22 mouse cellular contexts compared by ENCODE assay signal in the genomic region with DNA sequence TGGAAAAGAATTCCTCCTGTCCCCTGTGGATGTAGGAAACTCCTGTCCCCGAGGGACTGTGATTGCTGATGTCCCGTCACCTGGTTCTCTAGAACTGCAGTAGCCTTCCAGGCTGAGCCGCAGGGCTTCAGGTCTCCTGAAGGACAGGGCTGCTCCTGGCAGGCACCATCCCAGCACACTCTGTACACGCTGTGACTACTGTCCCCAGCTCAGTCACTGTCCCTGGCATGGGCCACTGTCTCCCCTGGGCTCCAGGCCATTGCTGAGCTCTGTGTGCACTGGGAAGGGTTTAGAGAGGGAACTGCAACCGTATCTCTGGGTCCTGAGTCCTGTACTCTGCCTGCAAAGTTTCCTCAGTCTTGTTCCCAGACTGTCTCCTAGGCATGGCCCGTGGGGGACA. TPM values are rescaled to one million over a fixed set of nuclear protein-coding genes. Genes with fewer than 3 reads are reported as not detected.
DNase-seq lines count a peak whose midpoint lies in the region; ATAC-seq and TF ChIP-seq lines count a peak whose summit lies in the region.
"Had no signal": no experiment of that assay in that cellular context is flagged by ENCODE, and none has a peak within 500 bp of the region (broad histone marks: within the 10 kb centered on the region; RNA-seq: fewer than 3 reads in every experiment).

No protein-coding gene starts in this region.

- peaks cover 17% of the 10 kb centered on the region for H3K36me3 ChIP-seq in kidney, embryonic 16.5 days (ENCODE audit: insufficient read depth, low read length)
- H3K36me3 ChIP-seq in thymus, adult 2 months (ENCODE audit: control insufficient read depth, insufficient read depth, low read length): no peaks in the 10 kb centered on the region

- no peak; the same call in 1 of the 2 replicates for ATAC-seq in kidney, embryonic 16.5 days (ENCODE audit: low FRiP score, low TSS enrichment)
- no peak for ATAC-seq in erythroid progenitor cell, adult 5-6 weeks (replicated peaks; ENCODE audit: low FRiP score, poor library complexity, severe bottlenecking)
- ATAC-seq: hindbrain, embryonic 16.5 days; midbrain, embryonic 16.5 days had no signal

- peak overlapping the region; percentile 82 for H3K27ac ChIP-seq in gastrocnemius, adult 2 months
- no peak overlapping the region for H3K27ac ChIP-seq in kidney, embryonic 16.5 days (ENCODE audit: low read length)
- H3K27ac ChIP-seq in thymus, adult 2 months (ENCODE audit: control insufficient read depth, insufficient read depth, low read length): no peak overlapping the region
- H3K27ac ChIP-seq: heart, embryonic 15.5 days; stomach, postnatal 0 days had no signal

- TF ChIP-seq POLR2A in thymus, adult 2 months (IDR thresholded peaks at IDR 0.05; ENCODE audit: control insufficient read depth, extremely low read depth, insufficient read depth, low read length, poor library complexity): no peak

- H3K4me3 ChIP-seq in gastrocnemius, adult 2 months: no peak overlapping the region
- no peak overlapping the region for H3K4me3 ChIP-seq in kidney, embryonic 16.5 days (ENCODE audit: low read length)
- no peak overlapping the region for H3K4me3 ChIP-seq in thymus, adult 2 months (ENCODE audit: control insufficient read depth, insufficient read depth, low read length)
- H3K4me3 ChIP-seq: heart, embryonic 15.5 days had no signal

- 92% methylated on average over 6 of the region's 6 CpGs for WGBS in kidney, embryonic 16.5 days
- 96% methylated on average over 6 of the region's 6 CpGs for WGBS in thymus, adult 2 months

- no peak overlapping the region for H3K4me2 ChIP-seq in kidney, embryonic 16.5 days (replicated peaks; ENCODE audit: low read depth, low read length)
- H3K4me2 ChIP-seq: heart, embryonic 15.5 days had no signal

- intact Hi-C loops in gastrocnemius, adult 2 months (cut with DNase I): no loop called here

- no peaks in the 10 kb centered on the region for H3K9me3 ChIP-seq in kidney, embryonic 16.5 days (ENCODE audit: low read length)
- H3K9me3 ChIP-seq: heart, embryonic 15.5 days had no signal

- peak; percentile 91 for DNase-seq in gastrocnemius, adult 2 months
- DNase-seq in gastrocnemius, postnatal 10 days: no peak
- no peak for DNase-seq in kidney, postnatal 25 days
- DNase-seq in gastrocnemius, postnatal 25 days: peak; percentile 84
- peak; percentile 68 for DNase-seq in testis, postnatal 14 days (ENCODE audit: low spot score)
- no peak for DNase-seq in thymus, adult 2 months
- DNase-seq: adrenal gland, adult 2 months; cerebellum, adult 11-12 months; cerebellum, postnatal 36 days; kidney, adult 11 months; kidney, postnatal 10 days; layer of hippocampus, adult 9-11 months; lung, postnatal 14 days; right cerebral cortex, adult 18-20 months had no signal

- H3K9ac ChIP-seq in kidney, embryonic 16.5 days (replicated peaks; ENCODE audit: low read length): peak overlapping the region; percentile 4; the same call in 1 of the 2 replicates
- H3K9ac ChIP-seq: heart, embryonic 15.5 days had no signal

- peaks cover 13% of the 10 kb centered on the region for H3K4me1 ChIP-seq in kidney, embryonic 16.5 days (ENCODE audit: insufficient read depth, low read length)
- peaks cover 4% of the 10 kb centered on the region for H3K4me1 ChIP-seq in thymus, adult 2 months (replicated peaks; ENCODE audit: control insufficient read depth, insufficient read depth, low read length)

- no peak for TF ChIP-seq CTCF in gastrocnemius, adult 2 months (IDR thresholded peaks at IDR 0.05)
- TF ChIP-seq CTCF in thymus, adult 2 months (IDR thresholded peaks at IDR 0.05; ENCODE audit: borderline replicate concordance, control insufficient read depth, extremely low read depth, insufficient read depth, low read length, poor library complexity): no peak

- no peaks in the 10 kb centered on the region for H3K27me3 ChIP-seq in kidney, embryonic 16.5 days (ENCODE audit: insufficient read depth, low read length)
- no peaks in the 10 kb centered on the region for H3K27me3 ChIP-seq in thymus, adult 2 months (ENCODE audit: control insufficient read depth, insufficient read depth, low read length)
- H3K27me3 ChIP-seq: CH12.LX; heart, embryonic 15.5 days had no signal

RNA-seq across cellular contexts. Expression of a gene that starts 13.5 kb away (rescaled TPM):
- 10 to 100 TPM in 1 of 2 experiments, 1 to 10 TPM in 1; 9.7 to 14.9 TPM for total RNA-seq in gastrocnemius, adult 2 months (2021)
- total RNA-seq in gastrocnemius, postnatal 10 days (2021): 10 to 100 TPM; 11.5 to 14.5 TPM
- 32.7 and 35.4 TPM in 2 replicates for polyA plus RNA-seq in kidney, embryonic 16.5 days (2015; fragmentation: Nextera tagmentation; extraction: Ambion mirVana)
- total RNA-seq in gastrocnemius, postnatal 25 days (2021): 10 to 100 TPM; 11.6 to 16.6 TPM
- polyA plus RNA-seq in thymus, adult 2 months (2012; rRNA removed): 25.2 and 25.8 TPM in 2 replicates
- 2.9 and 3.4 TPM in 2 replicates for total RNA-seq in erythroid progenitor cell, adult 5-6 weeks (2015; ENCODE audit: low replicate concordance)
- 0.53 and 4.9 TPM in 2 replicates for total RNA-seq in erythroid progenitor cell, adult 5-6 weeks (2017; ENCODE audit: low replicate concordance)

RNA-seq across cellular contexts. Expression of a gene that starts 21.9 kb away (rescaled TPM):
- 1 to 10 TPM in 1 of 2 experiments, under 1 TPM in 1; 0.92 to 1.1 TPM for total RNA-seq in gastrocnemius, adult 2 months (2021)
- 10 to 100 TPM; 15.2 to 20.2 TPM for total RNA-seq in gastrocnemius, postnatal 10 days (2021)
- 3.3 and 5.3 TPM in 2 replicates for polyA plus RNA-seq in kidney, embryonic 16.5 days (2015; fragmentation: Nextera tagmentation; extraction: Ambion mirVana)
- 1 to 10 TPM; 1.4 to 2.3 TPM for total RNA-seq in gastrocnemius, postnatal 25 days (2021)
- polyA plus RNA-seq in thymus, adult 2 months (2012; rRNA removed): 0.94 and 1.0 TPM in 2 replicates
- not detected in 2 replicates for total RNA-seq in erythroid progenitor cell, adult 5-6 weeks (2015; ENCODE audit: low replicate concordance)
- total RNA-seq in erythroid progenitor cell, adult 5-6 weeks (2017; ENCODE audit: low replicate concordance): not detected in 2 replicates
- total RNA-seq: CH12.LX; megakaryocyte-erythroid progenitor cell, adult 5-6 weeks had no signal

Comparison
In these comparisons a context has a peak if more than half of its experiments do, and no peak if none do; other contexts are left out.
1. DNase-seq: peak in gastrocnemius, adult 2 months (single experiment), gastrocnemius, postnatal 25 days (single experiment) and testis, postnatal 14 days (single experiment); none in gastrocnemius, postnatal 10 days (single experiment), kidney, postnatal 25 days (0 of 2) and thymus, adult 2 months (single experiment).
2. RNA of a gene that starts 21.9 kb away (total RNA-seq): 15.2 to 20.2 TPM in gastrocnemius, postnatal 10 days; 1.4 to 2.3 TPM in gastrocnemius, postnatal 25 days, 0.92 to 1.1 TPM in gastrocnemius, adult 2 months and not detected in erythroid progenitor cell, adult 5-6 weeks; every median in the first group is over 4 times any median in the second.